Mouse (Mus musculus): ENCODE measurements around the gene Tcl1b1. TPM values are rescaled to one million over a fixed set of nuclear protein-coding genes. Genes with fewer than 3 reads are reported as not detected.

The Tcl1b1 gene
- polyA plus RNA-seq, 1 experiment: not detected

GRCm38 (mm10) chr12:105207071-105207470 lies 47.6 kb downstream of the Tcl1b1 start:
- no peak for TF ChIP-seq CTCF (IDR thresholded peaks at IDR 0.05; ENCODE audit: borderline replicate concordance, insufficient read depth, low read length)
- TF ChIP-seq POLR2A (IDR thresholded peaks at IDR 0.05; ENCODE audit: low read depth, low read length): no peak
- H3K4me1 ChIP-seq (ENCODE audit: control insufficient read depth, insufficient read depth, low read length): no peaks in the 10 kb centered on the region
- no peak overlapping the region for H3K4me3 ChIP-seq (ENCODE audit: insufficient read depth, low read length)
- no peak overlapping the region for H3K27ac ChIP-seq (ENCODE audit: insufficient read depth, low read length)

DNA sequence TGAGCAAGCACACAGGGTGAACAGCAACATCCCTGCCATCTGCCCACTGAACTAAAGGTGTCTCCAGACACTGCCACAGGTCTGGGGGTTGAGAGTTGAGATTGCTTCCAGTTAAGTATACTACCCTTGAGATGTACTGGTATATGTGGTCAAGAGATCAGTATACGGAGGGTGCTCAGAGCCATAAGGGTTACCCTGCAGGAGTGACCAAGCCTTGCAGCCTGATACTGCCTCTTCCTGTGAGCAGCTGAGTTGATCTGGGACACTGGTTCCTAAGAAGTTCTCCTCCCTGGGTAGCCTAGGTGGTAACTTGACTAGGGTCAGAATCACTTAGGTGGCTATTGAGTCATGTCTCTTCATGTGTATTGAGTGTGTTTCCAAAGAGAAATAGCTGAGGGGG lies 49.0 kb downstream of the Tcl1b1 start:
- H3K4me1 ChIP-seq (ENCODE audit: control insufficient read depth, insufficient read depth, low read length): no peaks in the 10 kb centered on the region
- no peak for TF ChIP-seq POLR2A (IDR thresholded peaks at IDR 0.05; ENCODE audit: low read depth, low read length)
- H3K27ac ChIP-seq (ENCODE audit: insufficient read depth, low read length): no peak overlapping the region
- no peak overlapping the region for H3K4me3 ChIP-seq (ENCODE audit: insufficient read depth, low read length)

DNA sequence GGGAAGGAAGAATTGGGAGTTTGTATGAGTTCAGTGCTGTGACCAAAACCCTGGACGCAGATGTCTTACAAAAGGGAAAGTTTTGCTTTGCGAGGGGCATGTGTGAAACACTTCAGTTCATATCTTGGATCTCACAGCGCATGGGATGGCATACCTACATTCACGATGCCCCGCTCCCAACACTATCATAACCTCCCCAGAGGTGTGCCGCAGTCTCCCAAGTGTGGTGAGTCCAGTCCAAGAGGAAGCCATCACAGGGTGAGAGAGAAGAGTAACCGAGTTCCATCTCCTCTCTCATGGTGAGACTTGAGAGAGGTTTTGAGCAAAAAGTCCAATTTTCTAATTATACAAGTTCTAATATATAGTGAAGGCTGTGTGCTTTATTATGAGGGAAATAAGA lies 49.7 kb downstream of the Tcl1b1 start:
- H3K4me3 ChIP-seq (ENCODE audit: insufficient read depth, low read length): no peak overlapping the region
- TF ChIP-seq CTCF (IDR thresholded peaks at IDR 0.05; ENCODE audit: borderline replicate concordance, insufficient read depth, low read length) (no peak), POLR2A (IDR thresholded peaks at IDR 0.05; ENCODE audit: low read depth, low read length) (no peak)
- no peak overlapping the region for H3K27ac ChIP-seq (ENCODE audit: insufficient read depth, low read length)
- no peaks in the 10 kb centered on the region for H3K4me1 ChIP-seq (ENCODE audit: control insufficient read depth, insufficient read depth, low read length)

Other genes with a start within 250 kb of the Tcl1b1 start
- gene Syne3, start 149.9 kb upstream of the Tcl1b1 start, polyA plus RNA-seq (2011; ENCODE audit: insufficient read length, low read depth, missing spikeins): 13.6 and 15.9 TPM in 2 replicates
- gene Glrx5, start 127.0 kb upstream of the Tcl1b1 start, polyA plus RNA-seq (2011; ENCODE audit: insufficient read length, low read depth, missing spikeins): 37.6 and 45.1 TPM in 2 replicates
- not detected in 2 replicates for gene Tcl1b2, start 13.7 kb upstream of the Tcl1b1 start, polyA plus RNA-seq (2011; ENCODE audit: insufficient read length, low read depth, missing spikeins)
- not detected in 2 replicates for gene Tcl1b5, start 16.7 kb downstream of the Tcl1b1 start, polyA plus RNA-seq (2011; ENCODE audit: insufficient read length, low read depth, missing spikeins)
- gene Tcl1b3, start 31.4 kb downstream of the Tcl1b1 start, polyA plus RNA-seq (2011; ENCODE audit: insufficient read length, low read depth, missing spikeins): not detected in 2 replicates
- gene Tcl1b4, start 42.3 kb downstream of the Tcl1b1 start, polyA plus RNA-seq (2011; ENCODE audit: insufficient read length, low read depth, missing spikeins): not detected in 2 replicates
- gene Tcl1, start 63.1 kb downstream of the Tcl1b1 start, polyA plus RNA-seq (2011; ENCODE audit: insufficient read length, low read depth, missing spikeins): not detected in 2 replicates
- not detected in 2 replicates for gene Tunar, start 174.2 kb downstream of the Tcl1b1 start, polyA plus RNA-seq (2011; ENCODE audit: insufficient read length, low read depth, missing spikeins)